Mouse (Mus musculus): Measurements from ENCODE around the gene Nfkbie.

Nfkbie gene

DNA sequence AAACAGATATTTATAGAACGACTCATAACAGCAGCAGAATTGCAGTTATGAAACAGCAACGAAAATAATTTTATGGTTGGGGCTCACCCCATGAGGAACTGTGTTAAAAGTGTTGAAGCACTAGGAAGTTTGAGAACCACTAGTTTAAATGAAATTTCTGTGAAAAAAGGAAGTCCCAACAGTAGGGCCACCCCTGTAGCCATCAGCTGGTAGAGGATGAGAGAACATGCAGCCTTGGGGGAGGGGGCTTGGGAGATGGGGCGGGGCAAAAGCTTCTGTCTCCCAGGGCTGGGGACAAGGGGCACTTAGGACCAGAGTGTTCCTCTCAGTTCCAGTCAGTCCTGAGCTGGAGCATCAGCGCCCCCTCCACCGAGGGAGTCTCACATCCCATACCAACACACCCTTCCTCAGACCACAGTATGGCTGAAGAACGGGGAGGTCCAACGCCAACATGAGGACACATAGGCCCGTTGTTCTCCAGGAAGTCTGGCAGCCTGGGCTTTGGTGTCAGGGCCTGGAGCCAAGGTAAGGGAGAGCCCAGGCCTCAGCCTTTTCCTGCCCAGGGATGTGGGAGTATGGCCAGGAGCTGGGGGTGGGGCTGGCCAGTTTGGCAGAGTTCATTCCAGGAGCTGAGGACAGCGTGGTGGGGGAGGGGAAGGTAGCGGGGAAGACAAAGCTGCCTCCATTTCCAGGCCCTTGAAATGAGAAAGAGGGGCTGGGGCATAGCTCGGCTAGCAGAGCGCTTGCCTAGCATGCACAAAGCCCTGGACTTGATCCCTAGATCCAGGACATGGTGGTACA is 28.8 kb downstream of the Nfkbie start:
- peak; percentile 74 for DNase-seq

DNA sequence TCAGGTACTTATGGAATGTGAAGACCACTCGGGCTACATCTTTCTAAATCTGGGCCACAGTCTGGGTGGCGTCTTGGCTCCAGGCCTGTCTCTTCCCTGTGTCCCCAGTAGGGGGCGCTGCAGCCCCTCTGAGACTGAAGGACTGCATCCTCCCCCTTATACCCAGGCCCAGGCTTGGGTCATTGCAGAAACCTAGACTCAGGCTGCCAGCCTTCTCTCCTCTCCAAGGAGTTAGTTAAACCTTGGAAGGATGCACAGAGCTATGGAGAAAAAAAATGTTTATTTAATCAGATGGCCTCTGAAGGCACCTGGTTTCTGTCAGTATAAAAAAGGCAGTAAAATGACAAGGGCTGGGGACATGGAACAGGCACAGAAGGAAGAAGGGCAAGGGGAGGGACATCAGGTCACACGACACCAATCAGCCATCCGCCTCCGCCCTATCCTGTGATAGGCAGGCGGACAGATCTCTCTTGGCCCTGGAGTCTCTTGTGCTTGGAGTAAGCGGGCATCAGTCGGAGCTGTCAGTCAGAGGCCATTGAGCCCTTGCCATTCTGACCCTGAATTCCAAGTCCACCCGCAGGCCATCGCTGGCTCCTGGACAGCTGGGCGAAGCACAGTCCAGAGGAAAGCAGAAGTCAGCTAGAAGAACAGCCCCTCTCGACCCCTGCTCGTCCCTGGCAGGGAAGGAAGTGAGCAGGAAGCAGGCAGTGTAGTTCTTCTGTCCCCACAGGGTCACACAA is 29.6 kb downstream of the Nfkbie start:
- peak; percentile 80 for DNase-seq

DNA sequence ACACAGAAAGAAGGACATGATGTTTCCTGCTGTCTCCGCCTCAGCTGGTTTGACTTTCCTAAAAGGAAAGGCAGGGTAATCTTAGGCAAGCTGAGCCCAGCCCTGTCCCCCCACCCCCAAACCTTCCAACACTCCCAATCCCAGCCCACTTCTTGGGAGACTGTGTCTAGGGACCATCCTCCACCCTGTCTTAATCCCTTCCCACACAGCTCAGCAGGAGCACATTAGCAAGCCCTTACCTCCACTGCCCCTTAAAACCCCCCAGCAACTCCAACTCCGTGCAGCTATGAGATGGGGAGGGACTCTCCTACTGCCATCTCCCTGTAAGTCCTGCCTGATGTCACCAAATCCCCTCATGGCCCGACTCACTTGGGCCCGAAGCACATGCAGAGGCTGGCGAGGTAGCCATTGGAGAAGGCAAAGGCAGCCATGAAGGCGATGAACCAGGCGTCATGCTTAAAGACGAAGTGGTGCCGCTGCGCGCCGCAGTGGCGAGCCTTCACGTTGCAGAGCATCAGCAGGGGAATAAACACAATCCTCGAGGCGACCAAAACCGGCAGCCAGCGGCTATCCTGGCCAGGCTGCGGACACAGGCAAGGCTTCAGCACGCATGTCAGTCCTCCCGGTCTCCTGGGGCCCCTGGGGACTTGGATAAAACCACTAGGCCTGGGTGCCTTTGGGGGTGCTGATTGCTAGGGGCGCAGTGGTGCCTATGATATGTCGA is 30.4 kb downstream of the Nfkbie start:
- DNase-seq, result no peak

DNA sequence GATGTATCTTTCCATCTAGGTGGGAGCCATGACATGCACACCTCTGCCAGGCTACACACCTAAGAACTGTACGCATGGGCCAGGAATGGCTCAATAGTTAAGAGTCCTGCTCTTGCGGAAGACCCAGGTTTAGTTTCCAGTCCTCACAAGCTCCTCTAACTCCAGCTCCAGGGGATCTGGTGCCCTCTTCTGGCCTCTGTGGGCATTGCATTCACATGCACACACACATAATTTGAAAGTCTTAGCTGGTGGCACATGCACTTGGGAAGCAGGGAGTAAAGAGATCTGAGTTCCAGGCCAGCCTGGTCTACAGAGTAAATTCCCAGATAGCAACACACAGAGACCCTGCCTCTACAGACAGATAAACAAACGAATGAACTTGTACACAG is 30.9 kb downstream of the Nfkbie start:
- DNase-seq, result no peak

DNA sequence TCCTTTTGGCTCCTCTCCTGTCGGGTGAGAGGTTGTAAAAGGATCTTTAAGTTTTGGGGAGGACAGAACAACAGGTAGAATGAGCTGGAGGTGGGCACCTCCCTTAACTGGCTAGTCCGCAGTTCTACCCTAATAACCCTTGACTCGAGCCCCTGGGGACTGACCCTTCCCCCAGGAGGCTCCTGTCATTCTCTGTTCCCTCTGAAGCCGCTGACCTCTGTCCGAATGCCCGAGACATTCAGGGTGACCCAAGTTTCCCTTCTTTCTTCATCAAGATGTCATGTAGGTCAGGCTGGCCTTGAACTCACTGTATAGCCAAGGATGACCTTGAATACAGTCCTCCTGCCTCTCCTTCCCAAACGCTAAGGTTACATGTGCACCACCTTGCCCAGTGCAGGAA is 32.9 kb downstream of the Nfkbie start:
- DNase-seq, result no peak

DNA sequence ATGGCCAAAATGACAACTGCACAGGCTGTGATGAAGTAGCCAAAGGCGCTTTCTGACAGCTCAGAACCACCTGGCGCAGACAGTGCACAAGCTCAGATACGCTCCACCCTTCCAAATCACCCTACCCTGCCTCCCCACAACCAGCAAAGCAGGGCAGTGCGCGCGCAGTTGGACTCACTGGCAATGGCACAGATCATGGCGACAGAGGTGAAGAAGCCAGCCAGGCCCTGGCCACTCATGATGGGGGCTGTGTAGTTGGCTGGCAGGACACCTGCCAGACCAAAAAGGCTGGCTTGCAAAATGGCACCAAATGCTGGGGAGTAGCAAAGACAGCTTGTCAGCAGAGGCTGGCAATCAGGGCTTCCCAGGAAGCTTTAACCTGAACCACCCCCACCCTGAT is 33.7 kb downstream of the Nfkbie start:
- no peak for DNase-seq

DNA sequence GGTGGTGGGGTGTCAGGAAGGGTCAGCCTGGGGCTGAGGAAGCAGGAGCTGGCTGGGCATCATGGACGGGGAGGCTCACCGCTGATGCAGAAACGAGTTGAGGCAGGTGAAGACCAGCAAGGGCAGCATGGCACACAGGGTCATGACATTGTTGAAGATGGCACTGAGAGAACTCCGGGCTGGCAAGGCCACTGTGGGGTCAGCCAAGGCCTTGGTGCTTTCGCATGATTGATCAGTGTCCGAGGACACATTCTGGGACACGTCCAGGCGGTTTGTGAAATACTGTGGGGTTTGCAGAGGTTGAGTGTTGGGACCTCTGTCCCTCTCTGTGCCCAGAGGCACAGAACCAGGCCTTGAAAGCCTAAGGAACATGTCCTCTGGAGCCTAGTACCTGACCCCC is 34.3 kb downstream of the Nfkbie start:
- no peak for DNase-seq

DNA sequence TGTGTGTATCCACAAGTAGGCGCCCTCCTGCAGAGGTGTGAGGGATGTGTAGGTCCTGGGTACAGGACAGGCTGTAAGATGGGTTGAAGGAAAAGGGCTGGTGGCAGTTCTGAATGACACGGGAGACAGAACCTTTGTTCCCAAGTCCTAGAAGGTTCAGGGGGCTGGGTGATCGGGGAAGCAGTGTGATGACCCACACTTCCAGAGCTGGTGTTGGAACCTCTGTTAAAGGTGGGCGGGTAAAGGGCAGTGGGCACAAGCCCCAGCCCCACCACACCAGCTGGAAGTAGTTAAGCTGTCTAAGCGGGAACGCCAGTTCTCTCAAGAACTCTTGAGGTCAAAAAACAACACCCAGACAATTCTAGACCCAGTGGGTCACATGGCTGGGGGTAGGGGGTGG is 34.9 kb downstream of the Nfkbie start:
- DNase-seq, result no peak

DNA sequence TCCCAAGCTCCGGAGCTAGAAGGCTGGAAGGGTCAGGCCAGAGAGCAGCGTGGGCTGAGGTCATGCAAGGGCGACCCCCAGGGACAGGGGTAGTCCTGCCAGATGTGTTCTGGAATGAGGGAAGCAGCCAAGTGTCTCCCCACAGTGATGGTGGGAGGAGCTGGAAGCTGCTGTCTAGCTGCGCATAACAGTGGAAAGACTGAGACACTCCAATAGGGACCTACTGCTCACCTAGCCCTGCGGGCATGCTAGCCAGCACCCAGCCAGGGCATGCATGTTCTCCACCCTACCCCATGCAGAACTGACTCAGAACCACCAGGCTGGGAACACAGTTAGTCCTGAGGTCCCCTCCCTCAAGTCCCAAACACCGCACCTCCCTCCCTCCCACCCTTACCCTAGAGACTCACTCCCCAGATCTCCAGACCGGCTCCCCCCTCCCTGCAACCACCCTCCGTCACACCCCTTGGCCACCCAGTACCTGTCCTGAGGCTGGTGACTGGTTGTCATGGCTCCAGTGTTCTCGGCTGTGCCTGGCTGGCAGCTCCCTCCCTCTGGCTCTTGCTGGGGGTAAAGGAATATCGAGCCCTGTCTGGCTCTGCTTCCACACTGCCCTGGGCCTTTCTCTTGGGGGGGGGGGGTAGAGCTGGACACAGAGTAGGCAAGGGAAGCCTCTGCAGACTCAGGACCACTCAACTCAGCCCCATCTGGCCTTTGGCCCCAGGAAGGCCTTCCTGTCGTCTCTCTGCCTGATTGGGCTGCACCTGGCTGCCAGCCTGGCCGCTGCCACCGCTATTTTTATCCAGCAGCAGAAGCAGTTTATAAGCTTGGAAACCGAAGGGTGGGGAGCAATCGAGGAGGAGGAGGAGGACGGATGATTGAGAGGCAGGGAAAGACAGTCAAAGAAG is 36.5 kb downstream of the Nfkbie start:
- DNase-seq, result no peak

DNA sequence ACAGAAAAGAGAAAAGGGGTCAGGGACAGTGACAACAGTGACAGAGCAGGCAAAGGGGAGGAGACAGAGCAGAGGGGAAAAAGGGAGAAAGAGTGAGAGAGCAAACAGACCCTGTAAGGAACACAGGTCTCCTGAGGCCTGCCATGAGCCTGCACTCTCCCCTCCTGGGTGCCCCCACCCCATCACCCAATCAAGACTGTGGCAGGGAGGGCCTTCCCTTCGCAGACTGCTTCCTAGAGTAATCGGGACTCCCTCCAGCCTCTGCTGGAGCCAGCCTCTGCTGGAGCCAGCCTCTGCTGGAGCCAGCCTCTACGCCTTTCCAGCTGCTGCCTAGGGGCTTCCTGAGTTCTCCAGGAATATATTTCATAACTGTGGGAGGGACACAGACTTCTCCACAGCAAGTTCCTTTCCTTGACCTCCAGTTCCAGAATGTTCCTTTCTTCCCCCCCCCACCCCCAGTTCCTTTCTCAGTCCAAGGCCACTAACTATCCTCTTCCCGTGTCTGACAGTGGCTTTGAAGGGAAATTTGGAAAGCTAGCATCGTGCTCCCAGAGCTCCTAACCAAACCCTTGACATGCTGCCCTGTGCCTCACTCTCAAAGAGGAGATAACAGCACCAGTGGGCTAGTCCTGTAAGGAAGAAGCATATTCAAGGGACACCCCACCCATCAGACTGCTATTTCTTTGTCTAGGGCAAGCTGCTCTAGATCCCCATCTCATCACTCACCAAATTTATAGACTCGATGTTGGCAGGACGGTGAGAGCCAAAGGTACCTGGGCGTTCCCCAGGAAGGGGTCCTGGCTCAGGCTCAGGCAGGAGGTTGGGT is 37.3 kb downstream of the Nfkbie start:
- no peak for DNase-seq

DNA sequence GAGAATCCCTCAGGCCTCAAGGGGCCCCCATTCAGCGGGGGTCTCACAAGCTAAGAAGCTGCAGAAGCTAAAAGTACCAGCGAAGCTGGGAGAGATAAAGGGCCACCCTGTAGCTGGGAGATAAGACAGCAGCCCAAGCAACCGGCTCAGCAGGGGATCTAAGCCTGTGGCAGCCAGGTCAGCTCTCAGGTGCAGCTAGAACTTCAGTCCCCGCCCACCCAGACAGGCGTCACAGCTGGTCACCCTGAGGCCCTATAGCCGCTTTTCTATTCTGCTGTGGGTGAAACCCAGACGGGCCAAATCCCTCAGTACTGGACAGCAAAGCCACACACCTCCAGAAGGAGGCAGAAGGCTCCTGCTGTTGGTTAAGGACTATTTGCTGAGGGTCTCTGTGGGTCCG is 38.0 kb downstream of the Nfkbie start:
- DNase-seq, result no peak

DNA sequence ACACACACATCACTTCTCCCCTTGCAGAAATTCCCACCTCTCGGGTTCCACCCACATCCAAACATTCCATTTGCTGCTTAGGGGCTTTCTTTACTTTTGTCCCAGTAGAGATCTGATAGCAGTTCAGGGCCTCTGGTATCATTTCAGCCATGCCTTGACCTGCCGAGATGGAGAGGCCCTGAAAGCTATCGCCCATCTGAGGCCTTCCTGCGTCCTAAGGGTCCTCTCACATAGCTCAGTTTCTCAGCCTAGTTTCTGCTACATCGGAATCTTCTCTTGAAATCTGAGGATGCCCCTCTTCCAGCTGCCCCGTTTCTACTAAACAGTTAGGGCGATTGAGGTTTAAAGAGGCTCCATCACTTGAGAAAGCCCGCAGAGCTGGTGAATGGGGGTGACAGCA is 38.7 kb downstream of the Nfkbie start:
- no peak for DNase-seq

DNA sequence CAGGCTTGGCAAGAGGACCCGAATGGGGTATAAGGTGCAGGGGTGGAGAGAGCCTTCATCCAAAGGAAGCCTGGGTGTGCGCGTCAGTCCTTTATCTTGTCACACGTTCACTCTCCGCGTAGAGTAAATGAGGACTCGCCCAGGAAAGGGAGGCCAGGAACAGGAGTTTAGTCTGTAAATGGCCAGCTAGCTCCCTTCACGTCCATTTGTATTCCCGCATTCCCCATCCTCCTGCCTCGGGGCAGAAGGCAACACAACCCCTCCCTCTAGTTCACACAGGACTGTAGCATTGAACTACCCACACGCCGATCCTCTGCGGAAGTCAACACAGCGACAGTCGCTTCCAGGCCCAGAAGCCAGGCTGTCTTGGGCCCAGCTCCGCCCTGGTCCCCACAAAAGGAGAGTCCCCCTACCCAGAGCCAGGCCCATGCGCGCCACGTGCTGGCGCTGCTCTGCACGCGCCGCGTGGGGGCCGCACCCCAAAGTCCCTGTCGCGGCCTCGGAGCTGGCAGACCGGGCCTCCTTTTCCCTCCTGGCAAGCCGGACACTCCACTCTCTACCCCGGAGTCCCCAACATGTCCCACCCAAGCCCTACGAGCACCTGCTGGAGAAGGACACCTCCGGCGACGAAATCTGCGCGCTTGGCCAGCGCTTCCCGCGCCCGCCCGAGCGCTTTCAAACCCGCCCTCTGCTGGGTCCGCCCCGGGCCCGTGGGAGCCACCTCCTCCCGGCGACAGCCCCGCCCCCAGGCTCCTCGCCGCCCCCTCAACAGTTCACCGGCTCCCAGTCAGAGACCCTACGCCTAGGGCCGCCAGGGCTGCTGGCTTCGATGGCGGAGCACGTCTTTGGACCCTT is 39.6 kb downstream of the Nfkbie start:
- peak; percentile 68 for DNase-seq

DNA sequence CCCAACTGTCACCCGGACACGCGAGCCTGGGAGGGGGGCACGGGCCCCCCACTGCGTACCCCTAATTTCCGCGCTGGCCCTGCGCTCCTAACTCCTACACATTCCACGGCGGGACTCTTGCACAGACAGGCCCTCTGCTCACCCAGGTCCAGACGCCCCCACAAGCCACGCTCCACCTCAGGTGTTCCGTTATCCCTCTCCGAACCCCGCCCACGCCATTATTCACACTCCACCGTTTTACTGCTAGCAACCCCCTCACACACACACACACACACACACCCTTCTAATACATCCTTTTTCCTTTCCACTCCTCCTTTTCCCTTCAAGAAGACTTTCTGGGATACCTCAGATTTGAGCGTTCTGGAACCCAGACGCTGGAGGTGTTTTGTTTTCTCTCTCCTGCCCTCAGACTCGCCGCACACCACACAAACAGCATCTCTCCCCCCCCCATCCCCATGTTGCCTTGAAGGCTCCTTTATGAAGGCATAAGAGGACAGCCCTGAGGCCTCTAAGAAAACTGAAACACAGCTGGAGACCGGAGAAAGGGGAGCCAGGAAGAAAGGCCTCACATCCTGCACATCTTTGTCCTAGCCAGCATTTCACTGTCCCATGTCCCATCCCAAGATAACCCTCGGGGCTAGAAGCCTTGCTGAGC is 40.4 kb downstream of the Nfkbie start:
- DNase-seq, result no peak

DNA sequence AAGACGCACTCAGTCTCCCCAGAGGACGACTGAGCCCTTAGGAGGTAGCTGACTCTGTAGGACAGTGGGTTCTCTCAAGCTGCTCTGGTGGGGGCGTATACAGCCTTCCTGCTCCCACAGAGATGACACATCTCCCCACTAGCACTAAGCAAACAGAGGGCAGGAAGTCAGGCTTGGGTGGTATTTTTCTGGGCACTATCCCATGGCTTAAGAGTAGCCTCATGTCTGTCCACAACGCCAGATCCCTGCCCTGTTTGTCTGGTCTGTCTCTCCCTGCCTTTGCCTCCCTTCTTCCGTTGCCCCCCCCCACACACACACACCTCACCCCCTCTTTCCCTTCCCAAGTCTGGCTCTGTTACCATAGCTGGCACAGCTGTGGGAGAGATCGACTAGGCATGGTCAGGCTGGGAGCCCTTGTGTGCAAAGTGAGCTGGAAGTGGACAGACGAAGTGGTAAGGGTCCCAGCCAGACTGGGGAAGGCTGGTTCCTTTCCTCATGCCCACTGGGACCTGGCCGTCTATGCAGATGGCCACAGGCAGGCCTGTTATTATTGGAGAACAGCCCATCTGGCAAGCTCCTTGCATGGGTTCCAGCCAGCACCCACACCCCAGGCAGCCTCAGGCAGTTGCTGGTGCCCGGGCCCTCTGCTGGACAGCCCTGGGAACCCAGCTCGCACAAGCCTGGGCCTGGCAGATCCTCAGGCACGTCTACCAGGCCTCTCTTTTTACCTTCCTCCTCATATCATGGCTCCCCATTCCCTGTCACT is 41.3 kb downstream of the Nfkbie start:
- DNase-seq, result peak; percentile 58

DNA sequence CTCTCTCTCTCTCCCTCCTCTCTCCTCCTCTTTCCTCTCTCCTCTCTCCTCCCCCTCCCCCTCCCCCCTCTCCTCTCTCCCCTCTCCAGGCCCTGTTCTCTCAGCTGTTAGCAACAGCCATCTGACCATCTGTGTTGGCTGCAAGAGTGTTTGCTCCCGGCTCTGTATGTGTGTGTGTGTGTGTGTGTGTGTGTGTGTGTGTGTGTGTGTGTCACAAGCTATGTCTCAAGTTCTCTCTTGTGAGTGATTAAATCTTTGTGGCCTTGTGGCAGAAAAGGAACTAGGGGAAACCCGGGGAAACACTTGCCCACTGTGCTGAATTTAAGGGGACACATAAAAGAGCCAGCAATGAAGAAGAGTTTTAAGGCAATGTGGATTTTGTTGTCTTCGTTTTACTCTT is 42.3 kb downstream of the Nfkbie start:
- DNase-seq, result no peak

DNA sequence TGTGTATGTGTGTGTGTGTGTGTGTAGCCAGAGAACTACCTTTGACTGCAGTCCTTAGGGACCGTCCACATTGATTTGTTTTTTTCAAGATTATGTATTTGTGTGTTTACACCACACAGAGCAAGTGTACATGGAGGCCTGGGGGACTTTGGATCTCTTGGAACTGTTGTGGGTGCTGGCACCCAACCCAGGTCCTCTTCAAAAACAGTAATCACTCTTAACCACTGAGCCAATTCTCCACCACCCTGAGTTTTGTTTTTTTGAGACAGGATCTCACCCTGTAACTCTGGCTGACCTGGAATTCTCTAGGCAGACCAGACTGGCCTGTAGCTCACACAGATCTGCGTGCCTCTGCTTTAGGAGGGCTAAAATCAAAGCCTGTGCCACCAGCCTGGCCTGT is 42.9 kb downstream of the Nfkbie start:
- no peak for DNase-seq

DNA sequence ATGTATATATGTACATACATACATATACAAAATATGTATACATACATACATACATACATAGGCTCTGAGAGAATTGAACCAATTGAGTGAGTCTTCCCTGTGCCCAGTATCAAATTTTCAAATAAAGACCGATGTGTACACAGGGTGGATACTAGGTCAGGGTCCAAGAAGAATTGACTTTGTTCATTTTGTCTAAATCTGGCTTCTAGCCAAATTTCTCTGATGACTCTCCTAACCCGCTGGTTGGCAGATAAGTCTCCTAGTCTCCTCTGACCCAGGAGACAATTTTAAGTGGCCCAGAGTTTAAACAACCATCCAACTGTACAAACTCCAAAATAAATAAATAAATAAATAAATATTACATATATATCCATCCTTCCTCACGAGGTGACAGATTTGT is 43.4 kb downstream of the Nfkbie start:
- DNase-seq, result no peak

DNA sequence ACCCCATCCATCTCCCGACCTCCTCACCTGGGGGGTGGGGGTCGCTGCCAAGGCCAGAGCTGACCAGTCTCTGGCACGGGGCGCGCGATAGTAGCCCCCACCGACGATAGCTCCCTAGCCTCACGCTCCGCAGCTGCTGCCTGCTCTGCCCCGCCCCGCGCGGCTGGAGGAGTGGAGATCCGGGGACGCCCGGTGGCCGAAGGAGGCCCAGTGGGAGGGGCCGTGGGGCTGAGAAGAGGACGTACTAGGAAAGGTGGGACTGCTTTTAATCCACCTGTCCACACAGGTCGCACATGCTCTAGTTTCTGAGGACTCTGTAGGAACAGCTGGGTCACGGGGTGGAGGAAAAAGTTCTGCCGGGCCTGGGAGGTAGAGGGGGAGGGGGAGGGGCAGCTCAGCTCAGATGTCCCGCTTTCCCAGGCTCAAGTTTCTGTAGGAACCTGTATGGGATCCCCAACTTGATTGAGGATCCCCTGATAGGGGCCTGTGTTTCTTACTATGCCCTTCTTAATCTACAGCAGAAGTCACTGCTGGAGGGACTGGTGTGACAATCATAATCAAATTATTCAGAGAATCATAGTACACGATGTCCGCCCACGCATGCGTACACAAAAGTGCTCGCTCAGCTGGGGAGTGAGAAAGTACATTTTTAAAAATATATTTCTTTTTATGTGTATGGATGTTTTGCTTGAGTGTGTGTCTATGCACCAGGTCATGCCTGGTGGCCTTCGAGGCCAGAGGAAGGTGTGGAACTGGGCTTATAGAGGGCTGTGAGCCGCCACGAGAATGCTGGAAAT is 44.1 kb downstream of the Nfkbie start, which contains the start of gene Slc29a1:
Gene Slc29a1, minus strand, starts transcription at position 161 of the 797 bp plus-strand sequence.
- no peak for DNase-seq

Data from right cerebral cortex, postnatal 4 days (tissue).